Mouse (Mus musculus): ENCODE results near the gene Ccdc32. TPM values are rescaled to one million over a fixed set of nuclear protein-coding genes. Genes with fewer than 3 reads are reported as not detected.

The Ccdc32 gene
- 10 to 100 TPM; 10.7 to 14.7 TPM for total RNA-seq (2023)

GRCm38 (mm10) chr2:119028941-119029551, at the start of gene Ccdc32:
TSS of gene Ccdc32 (minus strand) at chr2:119029393.

GRCm38 (mm10) chr2:119046649-119047611, 17.7 kb upstream of the Ccdc32 start, which contains the start of gene Knl1:
TSS of gene Knl1 (plus strand) at chr2:119047119.

GRCm38 (mm10) chr2:119034656-119035396, 5.6 kb upstream of the Ccdc32 start, which contains the start of gene Rpusd2:
TSS of gene Rpusd2 (plus strand) at chr2:119034790.

Other genes with a start within 250 kb of the Ccdc32 start
- gene Disp2, start 249.7 kb downstream of the Ccdc32 start, total RNA-seq (2023), result not detected
- 1 to 10 TPM; 5.0 to 7.1 TPM for gene Knstrn, start 215.4 kb downstream of the Ccdc32 start, total RNA-seq (2023)
- 10 to 100 TPM; 30.6 to 44.1 TPM for gene Ivd, start 167.4 kb downstream of the Ccdc32 start, total RNA-seq (2023)
- 10 to 100 TPM; 20.4 to 22.3 TPM for gene Bahd1, start 129.0 kb downstream of the Ccdc32 start, total RNA-seq (2023)
- gene Chst14, start 102.9 kb downstream of the Ccdc32 start, total RNA-seq (2023), result 1 to 10 TPM; 7.0 to 8.8 TPM
- gene Rpusd2, start 5.4 kb upstream of the Ccdc32 start, total RNA-seq (2023), result 1 to 10 TPM; 3.9 to 5.4 TPM
- gene Knl1, start 17.7 kb upstream of the Ccdc32 start, total RNA-seq (2023), result 1 to 10 TPM; 1.4 to 2.3 TPM
- gene Rad51, start 83.4 kb upstream of the Ccdc32 start, total RNA-seq (2023), result under 1 TPM in 1 of 2 experiments, not detected in 1; 0.18 TPM
- 10 to 100 TPM; 15.4 to 16.4 TPM for gene Rmdn3, start 127.6 kb upstream of the Ccdc32 start, total RNA-seq (2023)
- gene Gchfr, start 138.4 kb upstream of the Ccdc32 start, total RNA-seq (2023), result not detected
- not detected for gene Gm14137, start 145.1 kb upstream of the Ccdc32 start, total RNA-seq (2023)
- gene Zfyve19, start 179.2 kb upstream of the Ccdc32 start, total RNA-seq (2023), result 10 to 100 TPM; 23.0 to 24.6 TPM
- gene Dnajc17, start 179.4 kb upstream of the Ccdc32 start, total RNA-seq (2023), result 10 to 100 TPM; 14.9 to 21.4 TPM
- gene Ppp1r14d, start 200.5 kb upstream of the Ccdc32 start, total RNA-seq (2023), result not detected
- gene Spint1, start 208.0 kb upstream of the Ccdc32 start, total RNA-seq (2023), result 1 to 10 TPM; 2.8 to 3.5 TPM
- 1 to 10 TPM; 1.2 to 1.3 TPM for gene Rhov, start 241.9 kb upstream of the Ccdc32 start, total RNA-seq (2023)